Mouse (Mus musculus): ENCODE results near the gene Nfib.

- TF ChIP-seq CTCF (IDR thresholded peaks at IDR 0.05): no peak
- no peak; the same call in 1 of the 2 replicates for TF ChIP-seq EP300 (IDR thresholded peaks at IDR 0.05)
Observed at GRCm38 (mm10) chr4:82470212-82470937, 235.2 kb downstream of the Nfib start.

Data from lung, postnatal 0 days (tissue).